Mouse (Mus musculus) layer of hippocampus, postnatal 10 days (tissue): Measurements from ENCODE around the gene Gm10318. TPM values are rescaled to one million over a fixed set of nuclear protein-coding genes. Genes with fewer than 3 reads are reported as not detected.

Experiments used
- DNase-seq, 2 experiments: peaks; one replicate each; pipeline ENCODE4 v3.0.0; 2021; ENCODE audit warnings: low spot score in 2 of 2
- total RNA-seq, 2 experiments: library from RNA; stranded (reverse); gene quantifications; 2 replicates each; pipeline ENCODE4 v1.2.3; 2021

Gene Gm10318
- total RNA-seq, 2 experiments from 2014 or later, result not detected

GRCm38 (mm10) chr10:77890987-77891565 is 38.4 kb downstream of the Gm10318 start:
- no peak for DNase-seq

- no peak for DNase-seq
Observed at GRCm38 (mm10) chr10:77895562-77895961, 42.9 kb downstream of the Gm10318 start.

- no peak for DNase-seq
Observed at GRCm38 (mm10) chr10:77900126-77900525, 47.5 kb downstream of the Gm10318 start.

GRCm38 (mm10) chr10:77900903-77901818 is 48.5 kb downstream of the Gm10318 start:
- DNase-seq, result peak in 1 of 2 experiments; percentile 25

GRCm38 (mm10) chr10:77901871-77902210 is 49.2 kb downstream of the Gm10318 start:
- no peak for DNase-seq

GRCm38 (mm10) chr10:77902211-77902893 is 49.7 kb downstream of the Gm10318 start, which contains the start of gene Lrrc3:
Gene Lrrc3, minus strand, starts transcription at chr10:77902536.
- peak; percentile 63 to 76 for DNase-seq

GRCm38 (mm10) chr10:77902894-77903715 is 50.4 kb downstream of the Gm10318 start:
- peak; percentile 62 to 75 for DNase-seq

Other genes with a start within 250 kb of the Gm10318 start
- 100 to 1,000 TPM; 129 to 156 TPM for gene Sumo3, start 246.8 kb upstream of the Gm10318 start, total RNA-seq
- gene Gm49325, start 246.7 kb upstream of the Gm10318 start, total RNA-seq, result 10 to 100 TPM; 17.9 to 34.8 TPM
- 10 to 100 TPM; 46.6 to 54.3 TPM for gene Ube2g2, start 230.6 kb upstream of the Gm10318 start, total RNA-seq
- gene Tspear, start 166.3 kb upstream of the Gm10318 start, total RNA-seq, result not detected
- not detected for gene Gm19402, start 162.1 kb upstream of the Gm10318 start, total RNA-seq
- not detected for gene Gm9508, start 155.6 kb upstream of the Gm10318 start, total RNA-seq
- gene Gm10272, start 146.2 kb upstream of the Gm10318 start, total RNA-seq, result not detected
- not detected for gene Gm10024, start 141.4 kb upstream of the Gm10318 start, total RNA-seq
- gene Gm10142, start 137.1 kb upstream of the Gm10318 start, total RNA-seq, result not detected
- gene Krtap12-1, start 132.3 kb upstream of the Gm10318 start, total RNA-seq, result not detected
- not detected for gene Gm10100, start 126.4 kb upstream of the Gm10318 start, total RNA-seq
- not detected for gene Gm18596, start 110.2 kb upstream of the Gm10318 start, total RNA-seq
- not detected for gene Gm9736, start 101.5 kb upstream of the Gm10318 start, total RNA-seq
- gene Gm3233, start 93.2 kb upstream of the Gm10318 start, total RNA-seq, result not detected
- gene Gm3238, start 81.5 kb upstream of the Gm10318 start, total RNA-seq, result not detected
- gene Gm7138, start 75.9 kb upstream of the Gm10318 start, total RNA-seq, result not detected
- not detected for gene Gm3250, start 70.3 kb upstream of the Gm10318 start, total RNA-seq
- gene Gm7137, start 64.7 kb upstream of the Gm10318 start, total RNA-seq, result not detected
- gene Gm9639, start 57.8 kb upstream of the Gm10318 start, total RNA-seq, result not detected
- not detected for gene Gm19668, start 53.7 kb upstream of the Gm10318 start, total RNA-seq
- gene Gm9507, start 41.0 kb upstream of the Gm10318 start, total RNA-seq, result not detected
- not detected for gene Gm2696, start 38.2 kb upstream of the Gm10318 start, total RNA-seq
- not detected for gene Krtap10-4, start 25.8 kb upstream of the Gm10318 start, total RNA-seq
- not detected for gene Krtap10-10, start 16.9 kb upstream of the Gm10318 start, total RNA-seq
- not detected for gene Gm36176, start 6.1 kb upstream of the Gm10318 start, total RNA-seq
- gene Gm3285, start 9.1 kb downstream of the Gm10318 start, total RNA-seq, result not detected
- gene Lrrc3, start 49.7 kb downstream of the Gm10318 start, total RNA-seq, result 10 to 100 TPM; 19.2 to 20.6 TPM
- 10 to 100 TPM; 26.0 to 27.3 TPM for gene Trpm2, start 117.7 kb downstream of the Gm10318 start, total RNA-seq
- gene 1810043G02Rik, start 125.7 kb downstream of the Gm10318 start, total RNA-seq, result 10 to 100 TPM; 32.7 to 42.5 TPM
- gene Pfkl, start 157.2 kb downstream of the Gm10318 start, total RNA-seq, result 100 to 1,000 TPM; 112 to 116 TPM
- gene Dnmt3l, start 189.1 kb downstream of the Gm10318 start, total RNA-seq, result not detected
- gene Aire, start 190.8 kb downstream of the Gm10318 start, total RNA-seq, result under 1 TPM; 0.36 to 0.50 TPM
- gene Icosl, start 216.4 kb downstream of the Gm10318 start, total RNA-seq, result 1 to 10 TPM; 2.6 to 3.5 TPM